Mouse (Mus musculus): Measurements from ENCODE around the gene Thada. TPM values are rescaled to one million over a fixed set of nuclear protein-coding genes. Genes with fewer than 3 reads are reported as not detected.

The Thada gene
- polyA plus RNA-seq, 2 experiments = 9.1 to 9.7 TPM

GRCm38 (mm10) chr17:84510355-84510754, 44.4 kb upstream of the Thada start:
- peak overlapping the region; percentile 74 for H3K27ac ChIP-seq (replicated peaks; ENCODE audit: low read depth, low read length)
- DNase-seq (ENCODE audit: low spot score) = peak; percentile 87
- TF ChIP-seq POLR2A (IDR thresholded peaks at IDR 0.05; ENCODE audit: borderline replicate concordance, extremely low read depth, insufficient read depth, insufficient read length) = no peak

GRCm38 (mm10) chr17:84509176-84509575, 43.2 kb upstream of the Thada start:
- Histone ChIP-seq H3K27ac (replicated peaks; ENCODE audit: low read depth, low read length) (no peak overlapping the region), H3K9me3 (ENCODE audit: control insufficient read depth, low read length) (no peaks in the 10 kb centered on the region), H3K27me3 (ENCODE audit: control insufficient read depth, insufficient read depth, low read length) (no peaks in the 10 kb centered on the region), H3K4me2 (replicated peaks; ENCODE audit: low read depth, low read length, severe bottlenecking) (no peak overlapping the region), H3K9ac (ENCODE audit: low read depth, low read length, severe bottlenecking) (no peak overlapping the region), H3K36me3 (ENCODE audit: control insufficient read depth, insufficient read depth, low read length) (no peaks in the 10 kb centered on the region), H3K4me3 (replicated peaks; ENCODE audit: low read length) (no peak overlapping the region), H3K4me1 (ENCODE audit: control insufficient read depth, insufficient read depth, low read length) (peaks cover 17% of the 10 kb centered on the region)
- TF ChIP-seq POLR2A (IDR thresholded peaks at IDR 0.05; ENCODE audit: borderline replicate concordance, extremely low read depth, insufficient read depth, insufficient read length) = no peak
- DNase-seq (ENCODE audit: low spot score) = no peak
- whole genome bisulfite sequencing = 64% methylated on average over 4 of the region's 4 CpGs
- ATAC-seq (ENCODE audit: low FRiP score, low read depth) = no peak

More at GRCm38 (mm10) chr17:84510355-84510754, 44.4 kb upstream of the Thada start:
- Histone ChIP-seq H3K36me3 (ENCODE audit: control insufficient read depth, insufficient read depth, low read length) (no peaks in the 10 kb centered on the region), H3K4me1 (ENCODE audit: control insufficient read depth, insufficient read depth, low read length) (peaks cover 17% of the 10 kb centered on the region), H3K9ac (ENCODE audit: low read depth, low read length, severe bottlenecking) (no peak overlapping the region), H3K4me3 (replicated peaks; ENCODE audit: low read length) (no peak overlapping the region), H3K4me2 (replicated peaks; ENCODE audit: low read depth, low read length, severe bottlenecking) (peak overlapping the region; percentile 80; the same call in 1 of the 2 replicates), H3K27me3 (ENCODE audit: control insufficient read depth, insufficient read depth, low read length) (no peaks in the 10 kb centered on the region), H3K9me3 (ENCODE audit: control insufficient read depth, low read length) (no peaks in the 10 kb centered on the region)
- ATAC-seq (ENCODE audit: low FRiP score, low read depth) = peak; percentile 45; the same call in 1 of the 2 replicates
- 32% methylated on average over 5 of the region's 5 CpGs for WGBS

GRCm38 (mm10) chr17:84508736-84509135, 42.7 kb upstream of the Thada start:
- no peak for ATAC-seq (ENCODE audit: low FRiP score, low read depth)
- H3K4me2 ChIP-seq (replicated peaks; ENCODE audit: low read depth, low read length, severe bottlenecking) = no peak overlapping the region
- no peak for DNase-seq (ENCODE audit: low spot score)
- no peaks in the 10 kb centered on the region for H3K9me3 ChIP-seq (ENCODE audit: control insufficient read depth, low read length)
- H3K27ac ChIP-seq (replicated peaks; ENCODE audit: low read depth, low read length) = no peak overlapping the region
- no peak overlapping the region for H3K4me3 ChIP-seq (replicated peaks; ENCODE audit: low read length)
- no peaks in the 10 kb centered on the region for H3K36me3 ChIP-seq (ENCODE audit: control insufficient read depth, insufficient read depth, low read length)
- peaks cover 17% of the 10 kb centered on the region for H3K4me1 ChIP-seq (ENCODE audit: control insufficient read depth, insufficient read depth, low read length)
- H3K27me3 ChIP-seq (ENCODE audit: control insufficient read depth, insufficient read depth, low read length) = no peaks in the 10 kb centered on the region
- WGBS = 72% methylated on average over 3 of the region's 3 CpGs
- no peak overlapping the region for H3K9ac ChIP-seq (ENCODE audit: low read depth, low read length, severe bottlenecking)
- no peak for TF ChIP-seq POLR2A (IDR thresholded peaks at IDR 0.05; ENCODE audit: borderline replicate concordance, extremely low read depth, insufficient read depth, insufficient read length)

GRCm38 (mm10) chr17:84505922-84506321, 39.9 kb upstream of the Thada start:
- peaks cover 12% of the 10 kb centered on the region for H3K4me1 ChIP-seq (ENCODE audit: control insufficient read depth, insufficient read depth, low read length)
- no peak for DNase-seq (ENCODE audit: low spot score)
- no peak overlapping the region for H3K27ac ChIP-seq (replicated peaks; ENCODE audit: low read depth, low read length)
- TF ChIP-seq POLR2A (IDR thresholded peaks at IDR 0.05; ENCODE audit: borderline replicate concordance, extremely low read depth, insufficient read depth, insufficient read length) = no peak
- H3K4me3 ChIP-seq (replicated peaks; ENCODE audit: low read length) = no peak overlapping the region
- 84% methylated on average over 2 of the region's 2 CpGs for WGBS
- H3K27me3 ChIP-seq (ENCODE audit: control insufficient read depth, insufficient read depth, low read length) = no peaks in the 10 kb centered on the region
- H3K9ac ChIP-seq (ENCODE audit: low read depth, low read length, severe bottlenecking) = no peak overlapping the region
- no peaks in the 10 kb centered on the region for H3K36me3 ChIP-seq (ENCODE audit: control insufficient read depth, insufficient read depth, low read length)
- no peak overlapping the region for H3K4me2 ChIP-seq (replicated peaks; ENCODE audit: low read depth, low read length, severe bottlenecking)
- no peaks in the 10 kb centered on the region for H3K9me3 ChIP-seq (ENCODE audit: control insufficient read depth, low read length)
- ATAC-seq (ENCODE audit: low FRiP score, low read depth) = no peak

GRCm38 (mm10) chr17:84502341-84502740, 36.3 kb upstream of the Thada start:
- no peaks in the 10 kb centered on the region for H3K36me3 ChIP-seq (ENCODE audit: control insufficient read depth, insufficient read depth, low read length)
- no peak for ATAC-seq (ENCODE audit: low FRiP score, low read depth)
- 83% methylated on average over 3 of the region's 3 CpGs for WGBS

GRCm38 (mm10) chr17:84498639-84499038, 32.6 kb upstream of the Thada start:
- H3K9ac ChIP-seq (ENCODE audit: low read depth, low read length, severe bottlenecking) = no peak overlapping the region
- H3K4me3 ChIP-seq (replicated peaks; ENCODE audit: low read length) = no peak overlapping the region
- ATAC-seq (ENCODE audit: low FRiP score, low read depth) (peak; percentile 55; the same call in 1 of the 2 replicates), DNase-seq (ENCODE audit: low spot score) (peak; percentile 78)
- no peak for TF ChIP-seq POLR2A (IDR thresholded peaks at IDR 0.05; ENCODE audit: borderline replicate concordance, extremely low read depth, insufficient read depth, insufficient read length)
- no peaks in the 10 kb centered on the region for H3K36me3 ChIP-seq (ENCODE audit: control insufficient read depth, insufficient read depth, low read length)
- no peaks in the 10 kb centered on the region for H3K27me3 ChIP-seq (ENCODE audit: control insufficient read depth, insufficient read depth, low read length)
- no peaks in the 10 kb centered on the region for H3K9me3 ChIP-seq (ENCODE audit: control insufficient read depth, low read length)
- H3K27ac ChIP-seq (replicated peaks; ENCODE audit: low read depth, low read length) = no peak overlapping the region
- no peak overlapping the region for H3K4me2 ChIP-seq (replicated peaks; ENCODE audit: low read depth, low read length, severe bottlenecking)
- WGBS = 64% methylated on average over 5 of the region's 5 CpGs
- no peaks in the 10 kb centered on the region for H3K4me1 ChIP-seq (ENCODE audit: control insufficient read depth, insufficient read depth, low read length)

More at GRCm38 (mm10) chr17:84502341-84502740, 36.3 kb upstream of the Thada start:
- Histone ChIP-seq H3K4me1 (ENCODE audit: control insufficient read depth, insufficient read depth, low read length) (no peaks in the 10 kb centered on the region), H3K9me3 (ENCODE audit: control insufficient read depth, low read length) (no peaks in the 10 kb centered on the region), H3K4me3 (replicated peaks; ENCODE audit: low read length) (no peak overlapping the region), H3K27ac (replicated peaks; ENCODE audit: low read depth, low read length) (no peak overlapping the region), H3K9ac (ENCODE audit: low read depth, low read length, severe bottlenecking) (no peak overlapping the region), H3K4me2 (replicated peaks; ENCODE audit: low read depth, low read length, severe bottlenecking) (no peak overlapping the region), H3K27me3 (ENCODE audit: control insufficient read depth, insufficient read depth, low read length) (no peaks in the 10 kb centered on the region)
- DNase-seq (ENCODE audit: low spot score) = no peak
- no peak for TF ChIP-seq POLR2A (IDR thresholded peaks at IDR 0.05; ENCODE audit: borderline replicate concordance, extremely low read depth, insufficient read depth, insufficient read length)
